Mouse (Mus musculus): Measurements from ENCODE around the gene Abcb5.

Gene Abcb5

GRCm38 (mm10) chr12:118848496-118849202 is 117.6 kb downstream of the Abcb5 start:
- no peak for DNase-seq (ENCODE audit: low spot score in 2 of 2)

- DNase-seq (ENCODE audit: low spot score in 2 of 2): no peak
Measured at GRCm38 (mm10) chr12:118847861-118848495, 118.2 kb downstream of the Abcb5 start.

- DNase-seq (ENCODE audit: low spot score in 2 of 2): no peak
Measured at GRCm38 (mm10) chr12:118847381-118847780, 118.8 kb downstream of the Abcb5 start.

GRCm38 (mm10) chr12:118846649-118847321 is 119.4 kb downstream of the Abcb5 start:
- no peak for DNase-seq (ENCODE audit: low spot score in 2 of 2)

- no peak for DNase-seq (ENCODE audit: low spot score in 2 of 2)
Measured at GRCm38 (mm10) chr12:118846221-118846620, 120.0 kb downstream of the Abcb5 start, which contains the start of gene Sp8. TSS of gene Sp8 (plus strand) at chr12:118846329.

- DNase-seq (ENCODE audit: low spot score in 2 of 2): no peak
Measured at GRCm38 (mm10) chr12:118845351-118845750, 120.9 kb downstream of the Abcb5 start.

GRCm38 (mm10) chr12:118844841-118845240 is 121.4 kb downstream of the Abcb5 start:
- no peak for DNase-seq (ENCODE audit: low spot score in 2 of 2)

- no peak for DNase-seq (ENCODE audit: low spot score in 2 of 2)
Measured at GRCm38 (mm10) chr12:118844111-118844510, 122.1 kb downstream of the Abcb5 start.

GRCm38 (mm10) chr12:118842671-118843411 is 123.4 kb downstream of the Abcb5 start:
- no peak for DNase-seq (ENCODE audit: low spot score in 2 of 2)

- no peak for DNase-seq (ENCODE audit: low spot score in 2 of 2)
Measured at GRCm38 (mm10) chr12:118841971-118842550, 124.2 kb downstream of the Abcb5 start.

- DNase-seq (ENCODE audit: low spot score in 2 of 2): no peak
Measured at GRCm38 (mm10) chr12:118841381-118841922, 124.8 kb downstream of the Abcb5 start.

- DNase-seq (ENCODE audit: low spot score in 2 of 2): no peak
Measured at GRCm38 (mm10) chr12:118840861-118841260, 125.4 kb downstream of the Abcb5 start.

- DNase-seq (ENCODE audit: low spot score in 2 of 2): no peak
Measured at GRCm38 (mm10) chr12:118840301-118840700, 125.9 kb downstream of the Abcb5 start.

- no peak for DNase-seq (ENCODE audit: low spot score in 2 of 2)
Measured at GRCm38 (mm10) chr12:118839398-118839797, 126.8 kb downstream of the Abcb5 start.

- DNase-seq (ENCODE audit: low spot score in 2 of 2): no peak
Measured at GRCm38 (mm10) chr12:118838260-118838659, 128.0 kb downstream of the Abcb5 start.

GRCm38 (mm10) chr12:118837361-118837760 is 128.9 kb downstream of the Abcb5 start:
- no peak for DNase-seq (ENCODE audit: low spot score in 2 of 2)

- DNase-seq (ENCODE audit: low spot score in 2 of 2): no peak
Measured at GRCm38 (mm10) chr12:118836411-118837341, 129.5 kb downstream of the Abcb5 start.

GRCm38 (mm10) chr12:118829881-118830280 is 136.3 kb downstream of the Abcb5 start:
- DNase-seq (ENCODE audit: low spot score in 2 of 2): no peak

Data from urinary bladder, postnatal 4 days (tissue).